Comparison of ENCODE assay signal across 8 mouse cellular contexts in the genomic region with DNA sequence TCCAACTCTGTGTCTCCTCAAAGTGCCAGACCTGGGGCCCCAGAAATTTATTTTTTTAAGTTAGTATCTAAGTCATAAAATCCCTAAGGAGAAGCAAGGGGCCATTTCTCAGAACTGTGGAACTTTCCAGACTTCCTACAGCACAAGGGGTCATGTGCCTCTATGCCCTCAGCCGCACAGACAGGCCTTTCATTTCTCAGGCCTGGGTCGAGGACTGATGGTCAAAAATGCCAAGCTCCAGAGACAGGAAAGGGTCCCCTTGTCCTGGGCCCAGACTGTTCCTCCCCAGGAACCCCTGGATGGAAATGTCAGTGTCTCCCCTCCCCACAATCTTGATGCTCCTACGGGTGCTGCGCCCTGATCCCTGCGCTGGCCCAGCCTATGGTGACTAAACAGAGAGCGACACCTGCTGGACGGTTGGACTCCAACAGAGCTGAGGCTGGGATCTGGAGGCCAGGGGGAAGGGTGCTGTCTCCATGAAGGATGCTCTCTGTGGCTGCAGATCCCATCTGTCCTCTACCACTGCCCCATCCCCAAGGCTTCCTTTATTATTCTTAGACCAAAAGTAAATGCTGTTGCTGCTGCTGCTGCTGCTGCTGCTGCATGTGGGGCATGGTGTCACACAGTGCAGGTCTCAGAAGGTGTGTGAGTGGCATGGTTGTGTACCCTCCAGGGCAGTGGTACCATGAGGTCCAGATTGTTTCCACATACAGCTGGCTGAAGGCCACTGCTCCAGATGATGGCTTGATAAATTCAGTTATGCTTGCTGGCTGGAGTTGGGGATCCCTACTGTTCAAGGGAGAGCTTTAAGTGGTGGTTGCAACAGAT. TPM values are rescaled to one million over a fixed set of nuclear protein-coding genes. Genes with fewer than 3 reads are reported as not detected.
DNase-seq lines count a peak whose midpoint lies in the region; ATAC-seq and TF ChIP-seq lines count a peak whose summit lies in the region.

No protein-coding gene starts in this region.

- H3K27ac ChIP-seq in ES-E14 (ENCODE audit: insufficient read depth, low read depth, low read length, poor library complexity, severe bottlenecking), result no peak overlapping the region
- no peak overlapping the region for H3K27ac ChIP-seq in forebrain, embryonic 11.5 days (ENCODE audit: low read depth, low read length)

- H3K27me3 ChIP-seq in forebrain, embryonic 11.5 days (ENCODE audit: control insufficient read depth, insufficient read depth, low read length), result no peaks in the 10 kb centered on the region

- H3K4me3 ChIP-seq in ES-E14 (ENCODE audit: insufficient read depth in 1 of 2, low read depth in 1 of 2, low read length in 2 of 2, poor library complexity in 1 of 2, severe bottlenecking in 1 of 2), result no peak overlapping the region
- no peak overlapping the region for H3K4me3 ChIP-seq in forebrain, embryonic 11.5 days (ENCODE audit: low read depth, low read length)

- no peak overlapping the region for H3K4me2 ChIP-seq in forebrain, embryonic 11.5 days (ENCODE audit: low read depth, low read length, severe bottlenecking)

- H3K4me1 ChIP-seq in ES-E14 (ENCODE audit: control insufficient read depth in 2 of 2, insufficient read depth in 2 of 2, low read length in 2 of 2, poor library complexity in 1 of 2), result no peaks in the 10 kb centered on the region
- H3K4me1 ChIP-seq in forebrain, embryonic 11.5 days (replicated peaks; ENCODE audit: control insufficient read depth, insufficient read depth, low read length), result no peaks in the 10 kb centered on the region

- H3K9me3 ChIP-seq in ES-E14 (ENCODE audit: control insufficient read depth, insufficient read depth, low read depth, low read length), result peaks cover 8% of the 10 kb centered on the region; the same call in 1 of the 2 replicates
- no peaks in the 10 kb centered on the region for H3K9me3 ChIP-seq in forebrain, embryonic 11.5 days (ENCODE audit: control insufficient read depth, low read length)

- peak; percentile 66; the same call in 1 of the 2 replicates for ATAC-seq in forebrain, embryonic 11.5 days (replicated peaks; ENCODE audit: low FRiP score)
- ATAC-seq in hematopoietic stem cell, adult 5-6 weeks (replicated peaks in 1 of 2; ENCODE audit: insufficient read depth in 1 of 2, low FRiP score in 2 of 2, low TSS enrichment in 1 of 2, low read depth in 1 of 2, poor library complexity in 2 of 2, severe bottlenecking in 2 of 2), result peak; percentile 66 to 84; a peak in 3 of 4 replicates

- DNase-seq in ES-E14 (ENCODE audit: low read depth, low spot score), result peak; percentile 47
- peak; percentile 34 for DNase-seq in c-Kit-positive CD71-negative TER-119-negative erythroid progenitor cells, embryonic 14.5 days (ENCODE audit: low read depth)
- peak; percentile 80 for DNase-seq in forebrain, embryonic 11.5 days (ENCODE audit: low spot score)
- peak; percentile 37 for DNase-seq in layer of hippocampus, adult 9-10 months (ENCODE audit: low spot score)
- DNase-seq in lung, postnatal 14 days, result peak; percentile 79
- peak; percentile 62 for DNase-seq in retina, postnatal 7 days (ENCODE audit: low read depth, low spot score)
- DNase-seq in urinary bladder, postnatal 14 days (ENCODE audit: low spot score), result peak; percentile 79

- in situ Hi-C loops in ES-E14 (cut with MboI; ENCODE audit: low sequenced_read_pairs in 2 of 2, unreplicated experiment in 2 of 2), result no loop called here

- WGBS in forebrain, embryonic 11.5 days, result 20% methylated on average over 7 of the region's 7 CpGs

- H3K36me3 ChIP-seq in ES-E14 (ENCODE audit: control insufficient read depth, insufficient read depth, low read length, poor library complexity, severe bottlenecking), result no peaks in the 10 kb centered on the region
- no peaks in the 10 kb centered on the region for H3K36me3 ChIP-seq in forebrain, embryonic 11.5 days (ENCODE audit: control insufficient read depth, insufficient read depth, low read length)

- H3K9ac ChIP-seq in ES-E14 (ENCODE audit: insufficient read depth, low read depth, low read length, poor library complexity, severe bottlenecking), result no peak overlapping the region
- no peak overlapping the region for H3K9ac ChIP-seq in forebrain, embryonic 11.5 days (ENCODE audit: low read length)

TF ChIP-seq in ES-E14, 5 proteins besides CTCF, POLR2A, EP300 and RAD21:
- TF ChIP-seq HCFC1 (IDR thresholded peaks at IDR 0.05; ENCODE audit: borderline replicate concordance, insufficient read depth, low read length), result no peak
- TF ChIP-seq MAFK (IDR thresholded peaks at IDR 0.05; ENCODE audit: insufficient read depth, low read depth, low read length), result no peak
- TF ChIP-seq ZNF384 (IDR thresholded peaks at IDR 0.05; ENCODE audit: low read depth, low read length), result no peak
- peak; percentile 51; the same call in 1 of the 2 replicates for TF ChIP-seq ZC3H11A (IDR thresholded peaks at IDR 0.05; ENCODE audit: borderline replicate concordance, low read depth, low read length)

RNA-seq across cellular contexts. Expression of a gene that starts 27.5 kb away (rescaled TPM):
- 4.9 and 5.2 TPM in 2 replicates for total RNA-seq in ES-E14 (2012; rRNA removed)
- 0.05 and 0.15 TPM in 2 replicates for polyA plus RNA-seq in forebrain, embryonic 11.5 days (2014; fragmentation: Nextera tagmentation; extraction: Ambion mirVana)
- not detected in 2 replicates for total RNA-seq in hematopoietic stem cell, adult 5-6 weeks (2017)

RNA-seq across cellular contexts. Expression of a gene that starts 50.0 kb away (rescaled TPM):
- 6.5 and 17.2 TPM in 2 replicates for total RNA-seq in ES-E14 (2012; rRNA removed)
- 1.5 and 2.8 TPM in 2 replicates for polyA plus RNA-seq in forebrain, embryonic 11.5 days (2014; fragmentation: Nextera tagmentation; extraction: Ambion mirVana)
- not detected in 2 replicates for total RNA-seq in hematopoietic stem cell, adult 5-6 weeks (2017)
